Mouse (Mus musculus) natural killer cell, adult 2 months (primary cell): ENCODE results near the gene Sntb2.

Experiments
- DNase-seq, 2 experiments: peaks; one replicate each; pipeline ENCODE4 v3.0.0; 2022; ENCODE audit warnings: low spot score in 2 of 2

Gene Sntb2

DNA sequence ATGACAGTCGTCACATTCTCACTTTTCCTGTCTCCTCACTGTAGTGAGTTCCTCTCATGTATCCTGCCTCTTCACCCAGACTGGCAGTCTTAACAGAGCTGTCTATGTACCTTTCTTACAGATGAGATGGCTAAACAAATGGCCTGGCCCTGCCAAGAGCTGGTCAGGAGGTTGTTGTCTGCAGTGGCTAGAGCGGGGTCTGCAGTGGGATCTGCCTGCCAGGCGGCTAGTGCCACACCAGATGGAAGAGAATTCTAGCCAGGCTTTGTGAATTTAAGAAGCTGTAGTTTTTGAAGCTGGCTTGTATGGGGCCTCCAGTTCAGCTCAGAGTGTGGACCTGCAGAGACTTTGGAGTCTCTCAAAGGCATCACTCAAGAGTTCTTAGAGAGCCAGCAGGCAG is 100.1 kb downstream of the Sntb2 start:
- no peak for DNase-seq

GRCm38 (mm10) chr8:107036626-107037025 is 101.1 kb downstream of the Sntb2 start:
- no peak for DNase-seq

GRCm38 (mm10) chr8:107040632-107041031 is 105.1 kb downstream of the Sntb2 start:
- DNase-seq = no peak

DNA sequence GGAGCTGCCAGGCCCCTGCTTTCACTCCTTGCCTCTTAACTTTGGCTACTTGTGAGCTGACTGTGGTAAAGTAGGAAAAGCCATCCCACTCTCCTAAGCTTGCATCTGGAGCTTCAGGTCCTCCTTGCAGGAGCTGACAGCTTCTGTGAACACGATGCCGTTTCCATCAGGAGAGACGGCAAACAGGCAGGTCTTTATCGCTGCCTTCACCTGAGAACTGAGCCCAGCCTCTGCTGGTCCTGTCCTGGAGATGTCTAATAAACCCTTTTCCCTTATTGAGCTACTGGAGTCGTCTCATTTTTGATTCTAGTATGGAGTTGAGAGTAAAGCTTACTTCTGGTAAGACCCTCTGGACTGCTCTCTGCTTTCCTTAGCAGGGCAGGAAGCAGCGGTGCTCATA is 109.9 kb downstream of the Sntb2 start:
- DNase-seq = no peak

DNA sequence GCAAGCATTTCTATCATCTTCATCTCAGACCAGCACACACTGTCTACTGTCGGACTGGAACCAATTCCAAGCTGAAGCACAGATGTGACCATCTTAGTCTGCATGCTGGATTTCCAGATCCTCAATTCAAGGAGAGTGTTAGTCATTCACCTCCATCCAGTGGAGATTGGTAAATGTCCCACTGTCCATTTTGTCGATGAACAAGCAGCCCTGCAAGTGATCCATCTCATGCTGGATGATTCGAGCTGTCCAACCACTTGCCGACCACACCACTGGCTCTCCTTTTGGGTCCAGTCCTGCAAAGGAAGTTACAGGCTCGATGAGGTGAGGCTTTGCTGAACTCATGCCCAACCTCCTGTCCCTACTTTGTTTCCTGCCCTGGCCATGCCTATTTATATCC is 111.4 kb downstream of the Sntb2 start:
- DNase-seq = no peak

DNA sequence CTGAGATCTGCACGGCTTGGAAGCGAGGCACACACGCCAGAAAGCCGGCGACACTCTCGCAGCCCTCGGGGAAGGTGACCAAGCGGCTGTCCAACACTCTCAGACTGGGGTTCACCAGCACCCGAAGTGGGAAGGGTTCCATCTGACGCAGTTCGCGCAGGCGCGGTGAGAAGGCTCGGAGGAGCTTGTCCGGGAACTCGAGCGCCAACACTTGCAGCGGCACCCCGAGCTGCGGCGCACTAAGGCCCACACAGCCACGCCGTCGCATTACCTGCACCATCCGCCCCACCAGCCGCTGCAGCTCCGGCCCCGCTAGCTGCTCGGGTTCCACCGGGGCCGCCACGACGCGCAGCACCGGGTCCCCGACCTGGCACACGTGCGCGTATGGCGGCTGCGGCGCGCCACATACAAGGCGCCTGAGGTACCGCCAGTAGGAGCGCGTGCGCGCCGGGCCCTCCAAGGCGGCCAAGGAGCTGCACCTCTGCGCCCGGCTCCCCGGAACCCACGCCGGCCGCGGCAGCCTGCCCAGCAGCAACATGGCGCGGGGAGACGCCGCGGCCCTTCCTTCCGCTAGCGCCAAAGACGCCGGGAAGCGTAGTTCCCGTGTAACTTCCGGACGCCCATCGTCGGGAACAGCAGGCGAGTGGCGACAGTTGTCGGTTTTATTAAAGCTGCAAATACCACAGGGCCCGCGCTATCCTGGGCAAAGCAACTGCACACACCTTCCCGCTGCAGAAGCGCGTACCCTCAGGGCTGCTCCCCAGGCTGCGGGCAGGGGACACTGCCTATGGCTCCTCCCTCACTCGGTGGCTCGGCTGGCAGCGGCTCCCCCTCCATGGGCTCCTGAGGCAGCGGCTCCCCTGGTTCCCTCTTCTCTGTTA is 112.8 kb downstream of the Sntb2 start, which contains the start of gene Pdf:
Pdf (minus strand) TSS at position 554 of the 881 bp plus-strand sequence.
- DNase-seq = peak; percentile 57 to 72

GRCm38 (mm10) chr8:107049480-107049879 is 113.9 kb downstream of the Sntb2 start:
- no peak for DNase-seq

DNA sequence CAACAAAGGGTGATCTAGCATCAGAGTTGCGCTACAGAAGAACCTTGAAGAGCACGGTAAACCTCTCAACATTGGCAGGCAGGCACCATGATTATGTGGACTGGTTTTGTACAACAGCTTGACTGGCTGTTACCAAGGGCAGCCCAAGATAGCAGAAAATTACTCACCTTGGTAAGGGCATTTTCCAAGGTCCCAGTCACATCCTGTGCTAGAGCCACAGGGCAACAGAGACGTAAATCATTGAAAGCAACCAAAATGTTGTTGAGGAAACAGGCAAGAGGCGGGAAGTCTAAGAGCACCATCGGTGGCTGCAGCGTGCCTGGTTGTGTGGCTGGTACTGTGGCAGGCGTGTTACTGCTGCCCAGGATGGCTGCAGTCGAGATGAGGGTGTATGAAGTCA is 116.5 kb downstream of the Sntb2 start:
- peak in 1 of 2 experiments; percentile 31 for DNase-seq

- peak; percentile 94 to 96 for DNase-seq
Observed at GRCm38 (mm10) chr8:107056076-107056972, 120.8 kb downstream of the Sntb2 start, which contains the start of the genes Cog8 and Nip7. Gene Cog8 (minus strand): TSS chr8:107056689. Gene Nip7 (plus strand): TSS chr8:107056877.

GRCm38 (mm10) chr8:107056973-107057369 is 121.4 kb downstream of the Sntb2 start:
- no peak for DNase-seq

GRCm38 (mm10) chr8:107062613-107063012 is 127.1 kb downstream of the Sntb2 start:
- no peak for DNase-seq

DNA sequence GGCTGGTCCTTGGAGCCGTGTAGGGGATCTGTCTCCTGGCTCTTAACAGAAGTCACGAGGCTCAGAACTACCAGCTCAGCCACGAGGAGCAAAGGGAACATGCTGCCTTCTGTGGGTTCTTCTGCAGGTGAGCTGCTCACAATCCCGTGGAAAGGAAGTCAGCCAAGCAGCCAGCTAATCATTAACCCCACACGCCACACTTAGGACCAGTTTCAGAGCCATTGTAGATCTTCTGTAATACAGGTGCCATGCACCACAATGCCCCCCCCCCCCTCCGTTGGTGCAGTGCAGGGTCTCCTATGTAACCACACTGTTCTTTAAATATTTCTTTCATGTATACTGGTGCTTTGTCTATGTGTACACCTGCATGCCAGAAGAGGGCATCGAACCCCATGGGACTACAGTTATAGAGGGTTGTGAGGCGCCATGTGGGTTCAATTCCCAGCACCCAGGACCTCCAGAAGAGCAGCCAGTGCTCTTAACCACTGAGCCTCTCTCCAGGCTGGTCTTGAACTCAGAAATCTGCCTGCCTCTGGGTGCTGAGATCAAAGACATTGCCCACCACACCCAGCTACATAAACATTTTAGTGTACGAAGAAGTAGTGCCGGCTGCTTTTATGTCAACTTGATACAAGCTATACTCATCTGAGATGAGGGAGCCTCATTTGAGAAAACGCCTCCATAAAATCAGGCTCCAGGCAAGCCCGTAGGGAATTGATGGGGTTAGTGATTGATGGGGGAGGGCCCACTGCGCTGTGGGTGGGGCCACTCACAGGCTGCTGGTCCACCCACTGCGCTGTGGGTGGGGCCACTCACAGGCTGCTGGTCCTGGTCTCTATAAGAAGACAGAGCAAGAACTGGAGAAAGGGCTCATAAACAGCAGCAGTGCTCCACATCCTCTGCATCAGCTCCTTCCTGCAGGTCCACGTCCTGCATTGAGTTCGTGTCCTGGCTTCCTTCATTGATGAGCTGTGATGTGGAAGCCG is 130.3 kb downstream of the Sntb2 start, which contains the start of gene Tmed6:
Tmed6 (minus strand) TSS at position 134 of the 986 bp plus-strand sequence.
- peak in 1 of 2 experiments; percentile 37 for DNase-seq
